Comparison of ENCODE assay signal across 22 mouse cellular contexts in the genomic region with DNA sequence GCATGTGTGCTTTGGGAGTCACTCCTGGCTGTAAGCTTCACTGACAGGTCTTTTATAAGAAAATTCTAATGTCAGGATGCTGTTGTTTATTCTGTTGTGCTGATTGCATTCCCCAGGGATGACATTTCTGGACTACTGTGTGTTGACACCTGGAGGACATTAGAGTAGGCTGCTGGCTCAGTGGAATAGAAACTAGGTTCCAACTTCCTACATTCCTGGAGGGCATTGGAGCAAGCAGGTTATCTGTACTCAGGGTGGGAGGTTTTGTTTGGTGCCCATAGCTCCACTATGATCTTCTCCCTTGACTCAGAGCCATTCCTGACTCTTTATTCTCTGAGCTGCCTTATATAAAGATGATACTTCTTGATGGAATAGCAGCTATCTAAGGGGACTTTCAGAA. TPM values are rescaled to one million over a fixed set of nuclear protein-coding genes. Genes with fewer than 3 reads are reported as not detected.
"Had no signal": no experiment of that assay in that cellular context is flagged by ENCODE, and none has a peak within 500 bp of the region (broad histone marks: within the 10 kb centered on the region; RNA-seq: fewer than 3 reads in every experiment).

No protein-coding gene starts in this region.

- H3K27me3 ChIP-seq: midbrain, embryonic 13.5 days; midbrain, embryonic 15.5 days; neural tube, embryonic 12.5 days; stomach, embryonic 15.5 days had no signal

- H3K36me3 ChIP-seq: midbrain, embryonic 13.5 days; midbrain, embryonic 15.5 days; neural tube, embryonic 12.5 days; stomach, embryonic 15.5 days had no signal

- ATAC-seq: midbrain, embryonic 13.5 days; midbrain, embryonic 15.5 days had no signal

- DNase-seq: lung, adult 18-20 months; lung, embryonic 14.5 days; lung, postnatal 10 days; lung, postnatal 4 days; right cerebral cortex, postnatal 14 days; thymus, adult 2 months; thymus, postnatal 25 days; thymus, postnatal 4 days had no signal

- H3K9ac ChIP-seq: lung, embryonic 14.5 days; midbrain, embryonic 13.5 days; midbrain, embryonic 15.5 days; neural tube, embryonic 12.5 days; stomach, embryonic 15.5 days had no signal

- H3K4me1 ChIP-seq: midbrain, embryonic 13.5 days; midbrain, embryonic 15.5 days; neural tube, embryonic 12.5 days; stomach, embryonic 15.5 days had no signal

- H3K4me3 ChIP-seq: midbrain, embryonic 13.5 days; midbrain, embryonic 15.5 days; neural tube, embryonic 12.5 days; stomach, embryonic 15.5 days had no signal

- H3K27ac ChIP-seq: midbrain, embryonic 13.5 days; midbrain, embryonic 15.5 days; neural tube, embryonic 12.5 days; stomach, embryonic 15.5 days; stomach, postnatal 0 days had no signal

- H3K9me3 ChIP-seq: midbrain, embryonic 13.5 days; midbrain, embryonic 15.5 days; neural tube, embryonic 12.5 days; stomach, embryonic 15.5 days had no signal

- H3K4me2 ChIP-seq: lung, embryonic 14.5 days; midbrain, embryonic 11.5 days; midbrain, embryonic 13.5 days; midbrain, embryonic 15.5 days; neural tube, embryonic 12.5 days; stomach, embryonic 15.5 days had no signal

RNA-seq across cellular contexts. Expression of a gene that starts 45.3 kb away (rescaled TPM):
- total RNA-seq: megakaryocyte, adult 5-6 weeks; megakaryocyte-erythroid progenitor cell, adult 5-6 weeks; midbrain, postnatal 0 days; monocyte, adult 5-6 weeks; neutrophil, adult 5-6 weeks had no signal
- polyA plus RNA-seq: lung, embryonic 14.5 days; lung, embryonic 16.5 days; stomach, postnatal 0 days; testis, adult 2 months; urinary bladder, adult 2 months had no signal
